Mouse (Mus musculus) spleen, postnatal 14 days (tissue): Measurements from ENCODE around the gene Chst15.

Source experiments
- DNase-seq, 2 experiments: peaks; one replicate each; pipeline ENCODE4 v3.0.0; 2021 to 2022; ENCODE audit warnings: low spot score in 2 of 2

Chst15 gene

DNA sequence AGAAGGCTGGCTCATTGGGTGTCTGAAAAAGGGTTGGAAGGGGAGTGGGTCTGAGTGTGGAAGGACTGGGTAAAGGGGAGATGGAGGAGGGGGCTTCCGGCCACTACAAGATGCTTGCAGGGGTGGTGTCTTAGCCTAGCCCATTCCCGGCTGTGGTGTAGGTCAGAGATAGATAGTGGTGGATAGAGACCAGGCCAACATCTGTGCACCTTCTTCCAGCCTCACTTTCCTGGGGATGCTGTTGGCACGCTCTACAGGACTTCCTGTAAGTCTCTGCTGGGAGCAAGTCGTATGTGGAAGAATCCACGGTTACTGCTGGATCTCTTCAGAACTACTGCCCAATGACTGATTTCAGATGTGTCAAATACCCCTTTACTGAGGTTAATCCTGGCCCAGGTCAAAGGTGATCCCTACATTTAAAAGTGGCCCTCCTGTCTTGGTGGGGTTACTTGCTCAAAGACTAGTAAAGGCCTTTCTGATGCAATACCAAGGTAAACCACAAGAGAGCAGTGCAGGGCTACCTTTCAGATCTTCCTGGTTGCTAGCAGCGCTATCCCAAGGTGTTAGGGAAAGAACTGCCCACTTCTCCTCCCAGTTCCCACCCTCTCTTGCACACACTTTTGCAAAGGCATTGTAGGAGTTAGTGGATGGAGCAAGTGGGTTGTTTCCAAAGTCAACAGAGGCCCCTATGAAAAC, 90.5 kb downstream of the Chst15 start:
- DNase-seq: peak in 1 of 2 experiments; percentile 66

DNA sequence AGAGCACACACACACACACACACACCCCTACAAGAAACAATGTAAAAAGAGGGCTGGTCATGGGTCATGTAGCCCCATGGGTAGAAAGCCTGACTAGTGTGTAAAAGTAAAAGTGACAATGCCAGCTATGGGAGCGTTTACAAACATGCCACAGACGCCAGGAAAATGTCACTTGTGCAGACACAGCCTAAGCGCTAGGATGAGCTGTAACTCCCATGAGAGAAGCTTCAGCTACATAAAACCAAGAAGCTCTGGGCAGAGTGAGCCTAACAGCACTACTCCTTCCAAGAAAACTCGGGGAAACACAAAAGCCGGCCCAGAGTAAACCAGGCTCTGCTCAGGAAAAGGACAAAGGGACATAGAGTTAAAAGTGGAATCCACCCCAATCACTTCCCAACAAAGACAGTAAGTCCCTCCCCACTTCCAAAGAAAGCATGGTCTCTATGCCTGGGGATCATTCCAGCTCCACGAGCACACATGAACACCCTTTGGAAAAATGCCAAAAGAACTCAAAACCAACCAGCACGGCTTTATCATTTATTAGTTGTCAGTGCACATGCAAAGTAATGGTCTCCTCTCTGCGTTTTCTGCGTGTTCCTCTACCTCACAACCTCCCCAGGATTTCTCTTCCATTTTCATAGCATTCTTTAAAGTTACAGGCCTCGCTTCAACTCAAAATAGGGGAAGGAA, 93.4 kb downstream of the Chst15 start:
- no peak for DNase-seq

DNA sequence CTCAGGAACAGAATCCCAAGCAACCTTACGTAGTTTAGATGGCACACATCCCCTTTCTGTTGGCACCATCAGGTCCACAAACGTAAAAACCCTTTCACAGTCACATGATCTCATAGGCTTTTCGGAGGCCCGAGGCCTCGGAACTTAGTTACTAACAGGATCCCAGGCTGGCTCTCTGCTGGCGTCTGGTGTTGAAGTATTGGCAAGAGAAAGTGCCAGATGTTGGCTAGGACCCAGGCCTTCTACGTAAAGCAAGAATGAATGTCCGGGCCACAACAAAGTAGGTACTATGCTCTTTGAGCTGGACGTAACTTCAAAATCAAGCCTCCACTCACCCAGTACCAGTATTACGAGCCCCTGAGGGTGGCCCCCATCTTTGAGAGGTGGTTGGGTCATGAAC, 103.0 kb downstream of the Chst15 start:
- no peak for DNase-seq

DNA sequence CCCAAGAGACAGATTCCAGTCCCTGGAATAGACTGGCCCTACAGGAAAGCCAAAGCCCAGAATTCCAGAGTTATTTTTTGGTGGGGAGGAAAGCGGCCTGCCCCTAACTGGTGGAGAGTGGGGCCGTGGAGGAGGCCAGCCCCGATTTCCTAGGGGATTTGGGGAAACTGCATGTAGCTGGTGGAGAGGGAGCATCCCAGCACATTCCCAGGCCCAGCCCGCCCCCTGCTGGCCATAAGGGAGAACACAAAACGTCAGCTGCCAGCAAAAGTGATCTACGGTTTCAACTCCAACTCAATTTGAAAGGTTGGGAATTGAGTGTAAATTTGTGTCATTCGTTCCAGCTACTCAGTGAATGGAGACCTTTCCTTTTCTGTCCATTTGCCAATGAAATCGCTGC, 103.6 kb downstream of the Chst15 start:
- no peak for DNase-seq

DNA sequence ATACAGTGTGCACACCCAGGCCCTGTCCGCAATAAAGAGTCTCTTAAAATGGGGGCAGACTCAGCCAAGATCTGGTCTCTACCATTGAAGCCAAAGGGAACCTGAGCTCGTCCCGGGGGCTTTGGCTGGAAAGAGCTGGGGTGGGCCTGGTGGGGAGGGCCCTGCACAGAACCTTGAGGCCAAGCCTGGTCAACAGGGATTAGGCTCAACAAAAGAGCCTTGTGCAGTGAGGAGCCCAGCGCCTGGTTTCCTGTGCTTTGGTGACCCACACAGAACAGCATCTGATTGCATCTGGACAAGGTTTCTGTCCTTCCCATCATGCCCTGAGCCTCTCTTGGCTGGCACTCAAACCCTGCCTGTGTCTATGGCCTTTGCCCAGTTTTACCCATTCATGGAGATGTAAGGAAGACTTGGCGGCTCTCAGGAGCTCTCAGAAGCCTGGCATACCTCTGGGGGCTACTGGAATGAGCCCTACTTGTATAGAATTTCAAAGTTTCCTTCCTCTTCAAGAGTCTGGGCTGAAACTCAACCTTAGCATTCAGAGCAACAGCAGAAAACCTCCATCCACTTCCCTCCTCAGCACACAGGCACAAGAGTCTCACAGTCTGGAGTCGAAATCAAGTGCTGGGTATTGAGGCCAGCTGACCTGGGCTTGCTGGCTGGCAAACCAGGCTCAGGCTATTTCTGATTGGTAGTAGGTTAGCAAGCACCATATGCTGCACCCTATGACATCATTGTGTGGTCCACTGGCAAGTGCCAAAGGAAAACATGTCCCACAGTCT, 104.9 kb downstream of the Chst15 start:
- no peak for DNase-seq

DNA sequence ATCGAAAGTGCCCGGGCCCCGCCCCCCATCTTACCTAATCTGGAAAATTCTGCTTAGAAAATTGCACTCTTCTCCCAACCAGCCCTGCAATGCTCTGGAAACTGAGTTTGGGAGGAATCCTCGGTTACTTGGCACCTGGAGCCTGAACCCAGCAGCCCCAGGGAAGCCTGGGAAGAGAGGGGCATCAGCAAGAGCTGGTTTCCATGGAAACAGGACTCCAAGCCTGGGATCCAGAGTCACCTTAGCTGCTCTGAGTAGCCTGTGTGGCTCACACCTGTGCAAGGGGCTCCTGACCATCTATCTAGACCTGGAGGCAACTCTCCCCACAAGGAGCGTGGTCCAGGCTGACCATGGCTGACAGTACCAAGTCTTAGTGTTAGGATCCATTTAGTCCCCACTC, 106.4 kb downstream of the Chst15 start:
- DNase-seq: no peak

DNA sequence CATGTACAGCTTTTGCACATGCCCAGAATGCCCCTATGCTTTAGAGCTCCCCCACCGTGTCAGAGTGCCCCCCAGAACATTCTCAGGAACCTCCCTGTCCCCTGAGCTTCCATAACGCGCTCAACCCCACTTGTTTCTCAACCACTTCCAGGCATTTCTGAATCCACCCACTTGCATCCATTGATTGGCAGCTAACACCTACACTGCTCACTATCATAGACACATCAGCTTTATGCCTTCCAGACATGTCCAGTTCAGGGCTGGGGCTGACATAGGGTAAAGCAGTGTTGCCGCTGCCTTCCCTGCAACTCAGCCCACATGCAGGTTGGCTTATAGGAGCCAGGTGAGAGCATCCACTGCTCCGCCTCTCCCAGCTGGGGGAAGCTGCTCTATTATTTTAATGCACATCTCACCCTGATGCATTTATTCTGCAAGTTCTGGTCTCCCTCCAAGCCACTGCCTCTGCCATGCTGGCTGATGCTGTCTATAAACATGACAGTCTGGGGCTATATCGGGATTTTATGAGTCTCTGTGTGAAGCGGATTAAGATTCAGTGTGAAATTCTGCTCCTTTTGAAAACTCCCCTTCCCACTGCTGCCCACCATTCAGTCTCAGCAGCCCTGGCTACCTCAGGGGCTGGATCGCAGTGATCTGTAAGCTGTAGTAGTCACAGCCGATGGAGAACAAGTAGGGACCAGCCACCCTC, 107.9 kb downstream of the Chst15 start:
- no peak for DNase-seq

DNA sequence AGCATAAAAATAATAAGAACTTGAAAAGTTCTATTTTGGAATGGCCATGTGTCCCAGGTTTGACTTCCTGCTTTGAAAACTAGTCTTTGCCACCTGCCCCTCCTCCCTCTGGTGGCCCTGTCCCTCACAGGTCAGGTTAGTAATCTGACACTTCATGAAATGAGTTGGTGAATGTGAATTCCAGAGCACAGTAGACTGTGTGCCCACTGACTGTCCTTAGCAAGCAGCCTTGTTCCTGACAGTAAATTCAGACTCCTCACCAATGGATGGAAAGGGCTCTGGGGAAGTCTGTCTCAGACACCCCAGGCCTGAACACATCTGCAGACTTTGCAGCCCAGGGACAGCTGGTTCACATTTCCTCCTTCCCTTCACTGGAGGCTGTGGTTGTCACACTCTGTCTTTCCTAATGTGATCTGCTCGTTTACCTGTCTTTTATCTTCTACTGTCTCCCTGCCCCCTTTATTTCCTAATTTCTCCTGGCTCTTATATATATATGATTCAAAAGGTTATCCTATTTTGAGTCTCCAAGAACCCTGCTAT, 112.9 kb downstream of the Chst15 start:
- no peak for DNase-seq

DNA sequence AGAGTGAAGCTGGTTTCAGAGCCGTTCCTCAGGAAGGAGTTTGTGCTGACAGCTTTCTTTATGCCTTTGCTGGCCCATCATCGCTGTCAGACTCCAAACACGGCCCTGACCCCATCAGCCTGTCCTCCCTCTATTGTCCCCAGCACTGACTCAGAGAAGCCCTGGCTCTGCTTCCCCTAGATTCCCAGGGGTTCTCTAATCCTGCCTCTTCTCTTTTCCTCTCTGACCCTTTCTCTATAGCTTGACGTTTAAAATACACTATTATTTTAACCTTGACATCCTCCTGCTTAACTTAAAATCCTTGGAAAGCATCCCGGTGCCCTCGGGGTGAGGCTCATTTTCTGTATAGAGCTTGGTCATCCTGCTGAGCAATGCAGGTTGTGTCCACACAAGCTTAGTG, 117.3 kb downstream of the Chst15 start:
- DNase-seq: no peak

DNA sequence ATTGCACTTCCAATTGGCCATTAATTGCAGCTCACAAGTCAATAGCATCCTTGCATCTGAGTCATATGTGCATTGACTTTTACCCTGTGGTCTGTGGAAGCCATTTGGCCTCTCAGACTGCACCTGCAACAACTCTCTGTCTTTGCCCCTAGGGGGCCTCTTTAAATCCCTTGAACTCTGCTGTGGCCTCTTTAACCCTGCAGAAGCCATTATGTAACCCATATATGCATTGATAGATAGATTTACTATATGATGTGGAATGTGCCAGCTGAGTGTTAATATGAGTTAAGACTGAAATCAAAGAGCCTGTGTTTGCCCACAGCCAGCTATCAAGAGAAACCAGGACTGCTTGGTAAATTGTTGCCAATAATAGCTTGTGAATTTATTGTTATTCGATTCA, 118.2 kb downstream of the Chst15 start:
- no peak for DNase-seq

DNA sequence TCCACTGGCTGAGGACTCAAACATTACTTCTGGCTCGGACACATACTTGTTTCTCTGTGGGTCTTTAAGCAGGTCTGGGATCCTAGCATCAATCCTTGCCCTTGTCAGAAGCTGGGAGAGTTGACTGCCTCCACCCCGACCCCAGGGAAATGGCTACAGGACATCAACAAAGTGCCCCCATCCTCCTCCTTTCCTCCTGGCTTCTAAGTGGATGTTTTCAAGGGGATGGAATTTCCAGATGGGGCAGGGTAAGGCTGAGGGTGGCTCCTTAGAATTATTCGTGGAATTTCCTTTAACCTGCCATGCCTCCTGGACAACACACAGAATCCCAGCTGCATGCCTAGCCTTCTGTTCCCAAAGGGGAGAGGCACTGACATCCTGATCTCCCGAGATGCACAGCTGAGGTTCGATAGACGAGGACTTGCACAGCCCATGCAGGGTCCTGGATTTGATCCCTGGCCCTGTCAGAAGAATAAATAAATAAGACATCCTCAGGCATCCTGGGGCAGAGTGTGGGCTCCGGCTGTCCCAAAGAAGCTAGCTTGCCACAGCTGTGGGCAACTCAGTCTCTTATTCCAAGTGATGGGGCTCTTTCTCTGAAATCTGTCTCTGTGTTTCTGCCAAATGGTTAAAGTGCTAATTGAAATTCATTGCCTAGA, 119.1 kb downstream of the Chst15 start:
- DNase-seq: no peak

DNA sequence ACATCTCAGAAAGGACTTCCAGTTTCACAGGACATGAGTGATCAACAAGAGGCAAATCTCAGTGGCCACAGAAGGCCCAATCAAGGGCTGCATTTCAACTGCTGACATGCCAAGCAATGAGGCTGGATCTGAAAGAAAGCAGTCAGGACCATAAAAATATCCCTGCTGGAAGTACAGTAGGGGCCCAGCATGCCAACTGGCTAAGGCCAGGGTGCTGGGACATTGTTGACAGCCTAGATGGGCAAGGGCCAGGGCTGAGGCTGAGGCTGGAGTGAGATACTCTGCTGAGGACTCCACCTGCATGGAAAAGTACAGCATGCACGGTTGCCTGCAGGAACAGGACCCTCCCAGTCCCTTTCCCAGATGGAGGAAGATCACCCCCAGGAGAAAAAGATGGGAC, 120.4 kb downstream of the Chst15 start:
- no peak for DNase-seq

DNA sequence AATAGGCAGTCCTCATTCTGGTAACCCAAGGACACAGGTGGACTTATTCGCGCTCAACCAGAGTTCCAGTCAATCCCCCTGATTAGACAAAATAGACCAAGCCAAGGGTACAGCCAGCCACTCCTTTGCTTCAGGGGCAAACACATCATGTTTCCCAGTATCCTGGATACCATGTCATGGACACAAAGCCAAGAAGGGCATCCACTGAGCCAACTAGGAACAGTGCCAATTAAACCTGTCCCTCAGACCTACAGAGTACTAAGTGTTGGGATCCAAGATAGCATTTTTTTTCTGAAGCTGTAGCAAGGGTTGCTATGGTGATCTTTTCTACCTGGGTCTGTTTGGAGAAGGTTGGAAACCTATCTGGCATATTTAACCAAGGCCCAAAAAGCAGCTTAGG, 123.4 kb downstream of the Chst15 start:
- no peak for DNase-seq

DNA sequence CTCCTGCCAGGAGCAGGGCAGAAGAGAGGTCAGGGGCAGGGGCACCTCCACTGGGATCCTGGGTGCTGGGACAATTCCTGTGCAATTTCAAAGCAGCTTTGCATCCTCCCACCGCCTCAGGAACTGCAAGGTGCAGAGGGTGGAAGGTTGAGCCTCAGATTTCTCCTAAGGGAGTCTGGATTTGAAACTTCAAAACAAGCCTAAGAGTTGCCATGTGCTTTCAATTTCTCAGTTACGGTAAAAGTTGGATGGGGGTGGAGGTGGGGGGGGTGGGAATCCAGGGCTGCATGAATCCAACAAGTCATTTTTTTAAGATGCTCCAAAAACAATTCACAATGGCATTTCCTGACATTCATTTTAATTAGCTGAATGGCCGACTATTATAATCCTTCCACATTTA, 129.6 kb downstream of the Chst15 start:
- DNase-seq: no peak
